Mouse (Mus musculus) liver, adult (tissue): ENCODE data around the gene Rras.

Experiments used
- GATA4 ChIP-seq: IDR thresholded peaks from 2 replicates; pipeline ENCODE4 v1.6.1; 2014; ENCODE audit warnings: mild to moderate bottlenecking, low read length; ENCODE audit not compliant: insufficient replicate concordance

Gene Rras

GRCm38 (mm10) chr7:45037720-45038361, 20.1 kb downstream of the Rras start:
- no peak for TF ChIP-seq GATA4

- TF ChIP-seq GATA4, result no peak
These were observed 20.6 kb downstream of the Rras start for GRCm38 (mm10) chr7:45038411-45038810.

- TF ChIP-seq GATA4, result no peak
These were observed 23.1 kb downstream of the Rras start for GRCm38 (mm10) chr7:45040851-45041250.

- TF ChIP-seq GATA4, result no peak
These were observed 25.5 kb downstream of the Rras start for GRCm38 (mm10) chr7:45043307-45043706.

- no peak for TF ChIP-seq GATA4
These were observed 28.0 kb downstream of the Rras start for GRCm38 (mm10) chr7:45045741-45046140.

GRCm38 (mm10) chr7:45046853-45047350, 29.1 kb downstream of the Rras start:
- no peak for TF ChIP-seq GATA4

- TF ChIP-seq GATA4, result no peak
These were observed 29.7 kb downstream of the Rras start for GRCm38 (mm10) chr7:45047491-45047890.

- TF ChIP-seq GATA4, result no peak
These were observed 30.5 kb downstream of the Rras start for GRCm38 (mm10) chr7:45048001-45048890.

- TF ChIP-seq GATA4, result no peak
These were observed 31.3 kb downstream of the Rras start for GRCm38 (mm10) chr7:45048923-45049657.

- TF ChIP-seq GATA4, result no peak
These were observed 33.3 kb downstream of the Rras start for GRCm38 (mm10) chr7:45050945-45051600.

GRCm38 (mm10) chr7:45051601-45051974, 33.8 kb downstream of the Rras start:
- no peak for TF ChIP-seq GATA4

GRCm38 (mm10) chr7:45052181-45052861, 34.6 kb downstream of the Rras start:
- no peak for TF ChIP-seq GATA4

GRCm38 (mm10) chr7:45052862-45053116, 35.0 kb downstream of the Rras start, which contains the start of gene Prr12:
TSS of gene Prr12 (minus strand) at chr7:45052881.
- TF ChIP-seq GATA4, result no peak

- TF ChIP-seq GATA4, result no peak
These were observed 35.6 kb downstream of the Rras start for GRCm38 (mm10) chr7:45053117-45053930.
